Mouse (Mus musculus) megakaryocyte, embryonic 14.5 days (primary cell): ENCODE data around the gene Cers6.

Source experiments
- FLI1 ChIP-seq: IDR thresholded peaks from 2 replicates; pipeline ENCODE4 v1.6.1; 2012; ENCODE audit warnings: low read length, inconsistent platforms, mixed read lengths
- GATA1 ChIP-seq: IDR thresholded peaks from 3 replicates; pipeline ENCODE4 v1.6.1; 2012; ENCODE audit warnings: mixed read lengths, low read length, inconsistent platforms, borderline replicate concordance

DNA sequence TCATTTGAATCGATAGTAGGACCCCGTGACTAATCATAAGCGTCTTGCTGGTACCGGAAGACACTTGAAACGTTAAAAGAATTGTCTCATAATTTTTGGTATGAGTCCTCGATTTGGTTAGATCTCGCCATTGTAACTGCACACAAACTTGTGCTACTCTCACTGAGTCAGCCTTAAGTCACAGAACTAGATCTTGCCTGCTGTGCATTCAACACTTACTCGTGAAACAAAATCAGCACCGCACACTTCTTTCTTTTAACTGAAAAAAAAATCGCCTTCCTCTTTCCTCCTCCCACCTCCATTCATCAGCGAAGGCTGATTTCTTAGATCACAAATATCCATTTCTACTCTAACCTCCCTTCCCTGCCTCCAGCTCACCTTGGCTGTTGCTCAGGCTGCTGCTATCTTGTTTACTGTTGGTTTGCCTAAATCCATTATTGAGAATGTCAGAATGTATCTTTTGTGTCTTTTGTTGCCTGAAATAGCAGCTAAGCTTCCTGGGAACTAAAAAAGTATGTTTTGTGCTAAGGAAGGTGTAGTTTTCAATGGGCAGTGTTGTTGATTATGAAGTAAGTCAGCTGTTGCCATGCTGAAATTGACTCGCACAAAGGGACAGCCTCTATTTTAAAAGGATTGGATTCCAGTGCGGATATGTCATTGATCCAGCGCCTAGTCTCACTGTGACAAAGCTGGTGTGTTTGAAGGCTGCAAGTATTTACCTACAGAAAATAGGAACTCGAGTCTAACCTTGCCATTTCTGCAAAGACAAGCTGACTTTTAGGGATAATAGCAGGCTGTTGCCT is 1.4 kb downstream of the Cers6 start:
- TF ChIP-seq FLI1, result no peak
- no peak for TF ChIP-seq GATA1
